Mouse (Mus musculus): ENCODE measurements around the gene Rad51d.

DNA sequence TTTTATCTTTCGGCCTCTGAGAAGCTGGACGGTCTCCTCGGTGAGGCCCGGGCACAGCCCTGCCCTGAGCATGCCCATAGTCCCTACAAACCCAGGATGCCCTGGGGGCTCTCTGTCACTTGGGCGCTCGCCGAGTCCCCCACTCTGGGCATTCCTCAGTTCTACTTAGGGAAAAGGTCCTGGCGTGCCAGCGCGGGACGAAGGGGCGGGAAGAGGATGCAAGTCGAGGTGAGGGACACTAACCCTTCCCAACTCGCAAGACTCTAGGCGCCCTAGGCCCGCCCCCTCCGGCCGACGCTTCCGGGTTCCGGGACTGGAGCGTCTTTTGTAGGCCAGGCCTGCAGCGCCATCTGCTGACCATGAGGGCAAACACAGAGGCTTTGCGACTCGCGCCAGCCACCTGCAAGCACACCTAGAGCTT, at the start of gene Rad51d:
- TF ChIP-seq POLR2A (IDR thresholded peaks at IDR 0.05; ENCODE audit: control insufficient read depth, low read depth, low read length), result peak; percentile 78
- TF ChIP-seq CTCF (IDR thresholded peaks at IDR 0.05; ENCODE audit: control insufficient read depth, insufficient read depth, insufficient replicate concordance, low read depth, low read length), result peak; percentile 92; the same call in 1 of the 2 replicates

Data from testis, adult 2 months (tissue).